Mouse (Mus musculus): ENCODE results near the gene Colgalt2.

The Colgalt2 gene

GRCm38 (mm10) chr1:152537186-152537585 lies 137.6 kb downstream of the Colgalt2 start:
- no peak for DNase-seq (ENCODE audit: low spot score)

GRCm38 (mm10) chr1:152538817-152539216 lies 139.2 kb downstream of the Colgalt2 start:
- peak; percentile 45 for DNase-seq (ENCODE audit: low spot score)

- peak; percentile 43 for DNase-seq (ENCODE audit: low spot score)
Observed at GRCm38 (mm10) chr1:152540304-152540887, 140.8 kb downstream of the Colgalt2 start.

- DNase-seq (ENCODE audit: low spot score) = no peak
Observed at GRCm38 (mm10) chr1:152542747-152543378, 143.2 kb downstream of the Colgalt2 start.

- no peak for DNase-seq (ENCODE audit: low spot score)
Observed at GRCm38 (mm10) chr1:152543449-152544159, 144.0 kb downstream of the Colgalt2 start.

- DNase-seq (ENCODE audit: low spot score) = no peak
Observed at GRCm38 (mm10) chr1:152549061-152549738, 149.6 kb downstream of the Colgalt2 start.

- no peak for DNase-seq (ENCODE audit: low spot score)
Observed at GRCm38 (mm10) chr1:152550544-152550943, 150.9 kb downstream of the Colgalt2 start.

GRCm38 (mm10) chr1:152550973-152551372 lies 151.3 kb downstream of the Colgalt2 start:
- no peak for DNase-seq (ENCODE audit: low spot score)

- no peak for DNase-seq (ENCODE audit: low spot score)
Observed at GRCm38 (mm10) chr1:152553912-152554547, 154.4 kb downstream of the Colgalt2 start.

- DNase-seq (ENCODE audit: low spot score) = peak; percentile 67
Observed at GRCm38 (mm10) chr1:152555944-152556573, 156.4 kb downstream of the Colgalt2 start.

GRCm38 (mm10) chr1:152556576-152557281 lies 157.1 kb downstream of the Colgalt2 start:
- no peak for DNase-seq (ENCODE audit: low spot score)

All from yolk sac, embryonic 10.5 days (tissue).